Mouse (Mus musculus): ENCODE data around the gene Rinl.
A peak's percentile ranks its signal among the peaks of the same experiment; 100 is the strongest.

The Rinl gene

DNA sequence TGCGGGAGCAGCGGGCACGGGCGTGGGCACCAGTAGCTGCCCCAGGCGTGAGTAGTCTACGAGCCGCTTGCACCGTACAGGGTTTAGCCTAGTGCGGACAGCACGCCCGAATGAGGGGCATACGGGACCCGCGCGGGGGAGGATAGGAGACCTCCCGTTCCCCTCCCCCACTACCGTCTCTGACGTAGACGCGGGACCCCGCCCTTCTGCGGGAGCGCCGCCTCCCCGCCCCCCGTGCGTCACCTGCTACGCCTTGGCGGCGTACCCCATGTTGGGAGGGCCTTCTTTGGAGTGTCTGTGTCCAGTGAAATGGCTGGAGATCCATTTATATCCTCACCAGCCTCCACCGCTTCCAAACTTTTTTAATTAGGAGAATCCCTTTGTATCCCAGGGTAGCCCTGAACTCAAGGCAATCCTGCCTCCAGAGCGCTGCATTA lies 20.2 kb downstream of the Rinl start:
- DNase-seq (ENCODE audit: low spot score in 2 of 2), result peak; percentile 96 to 97

DNA sequence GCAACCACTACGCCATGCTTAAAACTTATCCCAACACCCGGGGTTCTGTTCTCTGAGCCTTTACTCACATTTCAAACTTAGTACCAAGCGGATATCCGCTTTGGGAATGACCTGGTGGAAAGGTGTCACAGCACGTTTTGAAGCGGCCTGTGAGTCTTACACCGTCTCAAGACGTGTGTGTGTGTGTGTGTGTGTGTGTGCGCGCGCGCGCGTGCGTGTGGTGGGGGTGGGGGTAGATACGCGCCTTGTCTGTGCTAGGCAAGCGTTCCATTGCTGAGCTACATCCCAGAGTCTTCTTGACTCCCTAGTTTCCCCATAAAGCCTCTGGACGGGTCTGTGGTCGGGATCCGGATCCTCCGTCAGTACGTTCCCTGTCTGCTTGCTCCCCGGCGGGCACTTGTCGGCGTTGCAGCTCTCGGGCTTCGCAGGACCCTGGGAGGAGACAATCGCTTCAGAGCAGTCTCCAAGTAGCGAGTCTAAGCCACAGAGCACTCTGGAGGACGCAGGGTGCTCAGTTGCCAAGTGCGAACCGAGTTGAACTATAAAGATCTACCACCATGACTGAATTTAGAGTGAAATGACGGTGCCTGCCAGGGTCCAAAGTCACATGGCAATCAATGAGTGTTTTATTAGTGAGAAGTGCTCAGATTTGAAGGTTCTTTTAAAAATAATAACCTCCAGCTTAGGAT lies 20.8 kb downstream of the Rinl start:
- DNase-seq (ENCODE audit: low spot score in 2 of 2), result peak; percentile 64 to 69

DNA sequence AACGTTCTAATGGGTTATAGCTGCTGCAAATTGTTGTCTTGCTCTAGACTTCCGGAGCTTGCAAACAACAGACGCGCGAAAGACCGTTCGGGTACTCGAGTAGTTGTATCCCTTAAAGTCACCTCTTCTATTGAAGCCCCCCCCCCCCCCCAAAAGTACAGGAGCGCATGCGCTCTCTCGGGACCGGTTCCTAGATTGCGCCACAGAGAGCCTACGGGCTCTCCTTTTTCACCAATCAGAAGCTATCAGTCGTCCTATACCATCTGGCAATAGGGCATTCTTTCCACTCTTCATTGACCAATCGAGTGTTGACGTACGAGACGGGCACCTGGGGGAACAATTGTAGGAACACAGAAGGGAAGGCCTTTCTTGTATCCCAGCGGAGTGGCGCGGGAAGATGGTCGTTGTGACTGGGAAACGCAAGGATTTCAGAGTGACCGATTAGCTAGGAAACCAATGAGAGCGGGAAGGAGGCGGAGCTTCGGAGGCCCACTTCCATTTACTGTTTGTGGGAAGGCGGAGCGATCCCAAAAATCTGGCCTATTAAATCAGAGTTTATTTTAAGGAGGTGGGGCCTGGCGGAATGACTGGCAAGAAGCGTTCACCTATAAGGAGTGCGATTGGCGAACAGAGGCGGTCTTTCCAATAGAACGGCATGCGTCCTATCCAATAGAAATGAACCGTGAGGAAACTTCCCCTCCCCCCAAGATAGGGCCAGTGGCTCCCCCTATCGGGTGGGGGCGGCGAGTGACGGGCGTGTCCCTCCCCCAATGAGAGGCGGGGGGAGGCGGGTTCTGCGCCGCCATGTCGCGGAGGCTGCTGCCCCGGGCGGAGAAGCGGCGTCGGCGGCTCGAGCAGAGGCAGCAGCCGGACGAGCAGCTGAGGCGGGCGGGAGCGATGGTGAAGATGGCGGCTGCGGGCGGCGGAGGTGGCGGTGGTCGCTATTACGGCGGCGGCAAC lies 21.6 kb downstream of the Rinl start:
- peak; percentile 98 to 99 for DNase-seq (ENCODE audit: low spot score in 2 of 2)

DNA sequence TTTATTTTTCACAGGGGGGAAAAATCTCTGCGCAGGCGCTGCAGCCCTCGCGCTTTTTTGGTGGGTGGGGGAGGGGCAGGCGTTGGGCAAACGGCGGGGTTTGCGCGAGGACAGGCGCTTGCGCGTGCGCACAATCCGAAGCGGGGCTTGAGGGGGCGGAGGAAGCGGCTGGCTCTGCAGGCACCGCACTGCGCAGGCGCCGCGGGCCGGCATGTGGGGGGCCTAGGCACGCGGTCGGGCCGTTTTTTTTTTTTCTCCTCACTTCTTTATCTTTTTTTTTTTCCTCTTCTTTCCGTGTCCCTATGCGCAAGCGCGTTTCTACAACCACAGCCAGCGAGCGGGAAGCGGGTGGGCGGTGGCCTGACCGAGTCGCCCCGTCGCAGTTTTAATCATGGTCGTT lies 22.5 kb downstream of the Rinl start:
- DNase-seq (ENCODE audit: low spot score in 2 of 2), result peak; percentile 94 to 97

DNA sequence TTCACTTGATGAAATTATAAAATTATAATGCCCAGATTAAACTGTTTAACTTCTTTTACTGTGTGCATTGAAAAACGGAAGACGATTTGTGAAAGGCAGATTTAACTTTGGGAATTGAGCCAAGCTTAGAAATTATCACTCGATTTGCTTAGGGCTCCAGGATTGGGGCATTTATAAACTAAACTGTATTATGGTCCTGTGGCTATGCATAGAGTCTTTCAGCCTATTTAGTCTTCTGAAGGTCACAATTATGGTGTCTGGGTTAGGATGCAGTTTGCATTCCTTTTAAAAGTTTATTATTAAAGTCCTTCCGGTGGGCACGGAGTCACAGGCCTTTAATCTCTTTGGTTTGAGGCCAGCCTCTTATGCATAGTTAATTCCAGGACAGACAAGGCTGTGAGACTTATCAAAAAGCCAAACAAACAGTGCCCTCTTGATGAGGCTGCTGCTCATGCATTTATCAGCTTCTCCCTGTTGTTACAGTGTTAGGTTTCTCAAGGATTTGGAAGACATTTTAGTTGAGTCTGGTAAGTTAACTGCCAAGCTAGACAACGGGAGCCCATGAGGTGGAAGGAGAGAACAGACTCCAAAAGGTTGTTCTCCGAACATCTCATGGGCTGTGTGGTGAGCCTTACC lies 23.0 kb downstream of the Rinl start:
- DNase-seq (ENCODE audit: low spot score in 2 of 2), result no peak

DNA sequence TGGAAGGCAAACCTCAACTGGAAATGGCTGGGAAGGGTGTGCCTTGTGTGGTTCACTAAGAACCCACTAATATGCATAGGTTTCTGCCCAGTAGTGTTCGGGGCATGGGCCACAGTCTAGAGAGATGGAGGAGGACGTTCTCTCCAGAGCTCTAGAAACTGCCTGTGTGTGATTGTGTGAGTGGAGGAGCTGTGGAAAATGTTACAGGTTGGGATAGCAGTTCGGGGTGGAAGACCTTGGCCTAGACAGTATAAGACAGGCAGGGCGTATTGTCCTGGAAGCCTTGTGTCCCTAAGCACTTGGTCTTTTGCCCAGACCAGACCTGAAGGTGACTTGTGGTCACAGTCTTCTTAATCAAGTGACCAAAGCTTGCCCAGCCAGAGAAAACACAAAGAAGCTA lies 23.7 kb downstream of the Rinl start:
- DNase-seq (ENCODE audit: low spot score in 2 of 2), result no peak

DNA sequence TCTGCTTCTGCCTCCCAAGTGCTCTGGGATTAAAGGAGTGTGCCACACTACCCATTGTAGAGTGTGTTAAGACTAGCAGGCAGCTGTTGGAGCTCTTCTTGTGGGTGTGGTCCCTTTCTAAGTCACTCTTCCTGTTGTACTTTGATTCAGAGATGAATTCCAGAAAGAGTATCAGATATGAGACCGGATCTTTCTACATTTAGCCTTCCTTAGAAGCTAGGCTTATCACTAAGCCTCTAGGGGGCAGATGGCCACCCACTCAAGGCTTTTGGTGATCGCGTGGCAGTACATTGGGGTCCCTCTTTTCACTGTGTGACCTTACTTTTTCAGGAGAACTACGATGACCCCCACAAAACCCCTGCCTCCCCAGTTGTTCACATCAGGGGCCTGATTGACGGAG lies 24.2 kb downstream of the Rinl start:
- DNase-seq (ENCODE audit: low spot score in 2 of 2), result no peak

DNA sequence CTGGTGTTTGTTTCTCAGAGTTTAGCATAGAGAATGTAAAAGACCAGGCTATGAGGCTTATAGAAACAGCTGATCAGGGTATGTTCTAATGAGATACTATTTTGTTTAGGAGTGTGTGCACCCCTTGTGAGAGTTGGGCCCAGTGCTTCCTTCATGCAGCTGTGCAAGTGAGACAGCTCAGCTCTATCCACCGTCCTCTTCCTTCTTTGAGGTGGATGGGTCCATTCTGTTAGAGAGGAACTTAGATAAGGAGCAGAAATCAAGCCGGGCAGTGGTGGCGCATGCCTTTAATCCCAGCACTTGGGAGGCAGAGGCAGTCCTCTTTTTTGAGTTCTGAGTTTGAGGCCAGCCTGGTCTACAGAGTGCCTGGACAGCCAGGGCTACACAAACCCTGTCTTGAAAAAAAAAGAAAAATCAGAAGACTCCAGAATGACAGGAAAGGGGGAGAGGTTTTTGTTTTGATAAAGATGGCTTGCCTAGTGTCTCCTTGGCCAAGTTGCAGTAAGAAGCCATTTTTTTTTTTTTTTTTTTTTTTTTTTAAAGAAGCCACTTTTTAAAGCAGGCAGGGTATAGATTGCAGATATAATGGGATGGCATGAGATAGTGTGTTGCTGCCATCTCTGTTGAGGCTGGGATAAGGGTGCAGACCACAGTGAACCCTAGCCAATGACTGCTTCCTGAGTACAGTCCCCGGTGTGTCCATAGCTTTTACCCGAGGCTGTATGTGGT lies 25.7 kb downstream of the Rinl start:
- DNase-seq (ENCODE audit: low spot score in 2 of 2), result no peak

DNA sequence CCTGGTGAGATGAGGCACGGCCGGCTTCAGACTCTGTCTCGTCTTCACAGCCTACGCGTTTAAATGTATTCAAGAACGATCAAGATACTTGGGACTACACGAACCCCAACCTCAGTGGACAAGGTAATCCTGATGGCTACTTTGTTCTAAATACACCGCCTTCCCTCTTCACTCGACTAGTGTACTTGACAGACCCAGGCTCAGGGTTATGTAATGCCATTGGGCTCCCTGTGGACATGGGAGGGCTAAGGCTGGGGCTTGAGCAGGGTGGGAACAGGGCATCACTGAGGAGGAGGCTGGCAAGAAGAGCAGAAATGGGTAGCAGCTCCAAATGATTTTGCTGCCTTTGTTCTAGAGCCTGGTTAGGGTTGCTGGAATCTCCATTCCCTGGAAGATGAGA lies 26.5 kb downstream of the Rinl start:
- DNase-seq (ENCODE audit: low spot score in 2 of 2), result no peak

DNA sequence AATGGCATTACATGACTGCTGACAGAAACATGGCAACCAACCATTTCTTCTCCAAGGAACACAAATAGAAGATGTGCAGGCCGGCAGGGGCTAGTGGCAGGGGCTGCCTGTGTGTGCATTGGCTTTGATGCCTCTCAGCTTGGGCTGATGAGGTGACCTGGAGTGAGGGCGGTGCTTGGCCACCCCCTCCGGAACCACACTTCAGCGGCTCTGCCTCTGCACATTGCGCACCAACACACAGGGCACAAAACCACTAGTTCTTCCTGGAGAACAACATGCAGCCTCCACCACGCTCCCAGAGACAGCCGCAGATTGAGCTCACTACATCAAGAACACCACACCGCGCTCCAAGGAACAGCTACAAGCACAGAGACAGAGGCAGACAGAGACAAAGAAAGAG lies 27.4 kb downstream of the Rinl start:
- DNase-seq (ENCODE audit: low spot score in 2 of 2), result no peak

DNA sequence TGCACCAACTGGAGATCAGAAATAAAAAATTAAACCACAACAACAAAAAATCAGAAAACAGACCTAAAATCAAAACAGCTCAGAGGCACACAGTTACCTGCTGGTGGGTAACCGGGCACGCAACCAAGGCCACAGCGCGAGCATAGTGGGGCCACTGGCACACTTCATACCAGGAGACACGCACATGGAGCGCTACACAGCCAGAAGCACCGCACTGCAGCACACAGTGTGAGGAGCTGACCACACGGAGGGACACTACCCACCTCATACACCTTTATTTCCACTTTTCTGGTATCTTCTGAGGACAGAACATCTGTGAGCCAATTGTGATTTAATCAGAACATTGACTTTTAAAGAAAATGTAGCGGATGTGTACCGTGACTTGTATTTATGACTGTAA lies 28.2 kb downstream of the Rinl start:
- no peak for DNase-seq (ENCODE audit: low spot score in 2 of 2)

DNA sequence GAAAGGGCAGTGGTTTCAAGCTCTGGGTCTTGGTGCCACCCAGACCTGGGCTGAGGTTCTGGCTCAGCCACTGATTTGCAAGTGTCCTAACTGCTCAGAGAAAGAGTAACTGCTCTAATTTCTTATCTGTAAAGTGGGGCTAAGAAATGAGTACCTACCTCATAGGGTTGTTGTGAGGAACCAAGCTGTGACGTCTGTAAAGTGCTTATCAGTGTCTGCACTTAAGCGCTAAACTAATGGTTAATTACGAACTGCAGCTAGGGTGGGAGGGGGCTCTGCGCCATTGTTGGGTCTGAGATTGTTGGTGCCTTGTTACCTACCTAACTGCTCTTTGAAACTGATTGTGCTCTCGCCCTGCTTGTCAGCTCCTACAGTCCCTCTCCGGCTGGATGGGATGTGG lies 28.8 kb downstream of the Rinl start:
- DNase-seq (ENCODE audit: low spot score in 2 of 2), result no peak

DNA sequence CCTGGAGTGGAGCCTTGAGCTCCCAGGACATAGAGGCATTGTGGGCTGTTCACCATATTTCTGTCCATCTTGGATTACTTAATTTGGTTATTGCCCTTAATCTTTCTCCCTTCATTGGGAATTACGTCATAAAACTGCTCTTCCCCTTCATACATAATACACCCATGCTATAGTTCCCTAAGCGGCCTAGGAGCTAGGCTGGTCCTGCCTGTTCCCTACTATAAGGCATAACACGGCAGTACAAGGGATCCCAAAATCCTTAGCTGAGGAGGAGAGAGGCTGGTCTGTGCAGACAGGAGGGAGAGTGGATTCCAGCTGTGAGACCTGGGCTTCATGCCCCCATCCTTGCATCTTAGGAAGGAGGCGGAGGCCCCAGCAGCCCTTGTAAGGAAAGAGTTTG lies 29.2 kb downstream of the Rinl start:
- no peak for DNase-seq (ENCODE audit: low spot score in 2 of 2)

DNA sequence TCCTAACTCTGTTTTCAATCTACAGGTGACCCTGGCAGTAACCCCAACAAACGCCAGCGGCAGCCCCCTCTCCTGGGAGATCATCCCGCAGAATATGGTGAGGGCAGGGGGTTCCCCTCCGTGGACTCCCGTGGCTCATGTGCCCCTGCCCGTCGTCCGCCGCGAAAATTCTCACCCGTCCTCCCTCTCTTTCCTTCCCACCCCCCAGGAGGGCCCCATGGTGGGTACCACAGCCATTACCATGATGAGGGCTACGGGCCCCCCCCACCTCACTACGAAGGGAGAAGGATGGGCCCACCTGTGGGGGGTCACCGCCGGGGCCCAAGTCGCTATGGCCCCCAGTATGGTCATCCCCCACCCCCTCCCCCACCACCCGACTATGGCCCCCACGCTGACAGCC lies 29.7 kb downstream of the Rinl start:
- DNase-seq (ENCODE audit: low spot score in 2 of 2), result no peak

DNA sequence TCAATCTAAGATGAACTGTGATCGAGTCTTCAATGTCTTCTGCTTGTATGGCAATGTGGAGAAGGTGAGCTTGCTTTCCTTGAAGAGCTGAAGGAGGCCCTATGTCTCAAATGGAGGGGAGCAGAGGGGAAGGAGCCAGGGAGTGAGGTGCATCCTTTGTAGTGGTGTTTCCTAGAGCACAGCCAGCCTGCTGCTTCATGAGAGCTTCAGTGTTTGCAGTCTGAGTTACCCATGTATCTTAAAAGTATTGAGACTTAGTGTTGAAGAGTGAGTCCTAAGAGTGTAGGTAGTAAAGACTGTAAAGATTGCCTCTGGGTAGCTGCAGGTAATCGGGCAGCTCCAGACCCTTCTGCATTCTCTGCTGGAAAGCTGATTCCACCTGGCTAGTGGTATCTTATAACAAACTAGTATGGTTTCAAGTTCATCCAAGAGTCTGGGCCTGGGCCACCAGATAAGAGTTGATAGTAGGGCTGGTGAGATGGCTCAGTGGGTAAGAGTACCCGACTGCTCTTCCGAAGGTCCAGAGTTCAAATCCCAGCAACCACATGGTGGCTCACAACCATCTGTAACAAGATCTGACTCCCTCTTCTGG lies 30.2 kb downstream of the Rinl start:
- DNase-seq (ENCODE audit: low spot score in 2 of 2), result no peak

DNA sequence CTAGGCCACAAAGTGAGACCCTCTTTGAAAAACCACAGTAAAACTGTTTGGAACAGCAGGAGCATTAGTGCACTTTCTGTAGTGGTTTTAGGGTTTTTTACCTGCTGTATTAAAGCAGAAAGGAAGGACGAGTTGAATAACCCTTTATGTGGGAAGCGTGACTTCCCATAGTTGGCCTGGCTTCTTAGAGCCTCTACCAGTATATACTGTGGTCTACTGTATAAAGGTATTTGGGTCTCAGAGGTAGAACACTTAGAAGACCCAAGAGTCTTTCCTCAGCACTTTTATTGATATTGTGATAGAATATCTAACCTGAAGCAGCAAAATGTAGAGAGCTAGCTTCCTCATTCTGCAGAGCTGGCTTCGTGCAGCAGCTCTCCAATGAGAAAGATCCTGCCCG lies 30.8 kb downstream of the Rinl start:
- DNase-seq (ENCODE audit: low spot score in 2 of 2), result no peak

DNA sequence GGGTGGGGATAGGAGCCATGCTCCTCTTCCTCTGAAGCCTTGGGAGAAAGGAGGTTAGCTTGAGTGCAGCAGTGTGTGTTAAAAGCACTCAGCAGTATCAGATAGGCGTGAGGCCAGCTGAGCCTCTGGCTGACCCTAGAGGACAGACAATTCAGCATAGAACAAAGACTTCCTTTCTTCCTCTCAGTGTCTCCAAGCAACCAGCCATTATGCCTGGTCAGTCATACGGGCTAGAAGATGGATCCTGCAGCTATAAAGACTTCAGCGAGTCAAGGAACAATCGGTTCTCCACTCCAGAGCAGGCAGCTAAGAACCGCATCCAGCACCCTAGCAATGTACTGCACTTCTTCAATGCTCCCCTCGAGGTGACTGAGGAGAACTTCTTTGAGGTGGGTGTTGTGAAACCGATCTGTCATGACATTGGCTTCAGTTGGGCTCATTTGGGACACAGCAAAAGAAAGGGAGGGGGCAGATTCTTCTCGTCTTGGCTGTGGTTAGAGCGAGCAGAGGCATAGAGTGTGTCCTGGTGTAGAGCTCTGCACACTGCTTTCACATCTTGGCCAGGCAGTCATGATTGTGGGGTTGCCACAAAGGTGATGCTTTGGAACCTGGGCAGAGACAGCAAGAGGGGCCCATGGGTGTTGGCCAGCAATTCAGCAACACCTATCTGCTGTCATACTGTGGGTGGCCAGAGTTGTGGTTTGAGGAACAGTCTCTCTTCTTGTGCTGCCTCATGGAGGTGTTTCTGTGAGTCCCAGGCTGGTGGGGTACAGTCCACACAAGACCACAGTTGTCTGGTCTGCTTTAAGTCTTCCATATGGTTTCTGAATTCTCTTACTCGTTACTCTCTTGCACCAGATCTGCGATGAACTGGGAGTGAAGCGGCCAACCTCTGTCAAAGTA lies 31.8 kb downstream of the Rinl start:
- no peak for DNase-seq (ENCODE audit: low spot score in 2 of 2)

DNA sequence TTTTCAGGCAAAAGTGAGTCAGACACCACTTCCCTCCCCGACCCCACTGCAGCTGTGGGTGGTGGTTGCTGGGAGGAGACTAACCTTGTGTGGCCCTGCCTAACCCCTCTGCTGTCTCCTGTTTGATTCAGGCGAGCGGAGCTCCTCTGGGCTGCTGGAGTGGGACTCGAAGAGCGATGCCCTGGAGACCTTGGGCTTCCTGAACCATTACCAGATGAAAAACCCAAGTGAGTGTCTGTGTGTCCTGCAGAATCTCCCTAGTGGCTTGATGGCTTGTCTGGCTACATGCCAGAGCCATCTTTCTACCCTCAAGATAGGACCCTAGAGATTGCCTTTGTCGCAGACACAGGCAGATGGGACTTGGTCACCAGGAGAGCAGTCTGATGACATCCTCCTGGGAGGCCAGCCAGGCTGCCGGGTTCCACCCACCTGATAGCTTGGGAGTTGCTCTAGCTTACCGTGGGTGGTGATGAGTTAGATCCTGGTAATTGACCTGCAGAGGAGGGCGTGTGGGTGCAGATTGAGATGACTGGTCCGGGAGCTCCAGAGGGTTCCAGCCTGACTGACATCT lies 32.6 kb downstream of the Rinl start:
- DNase-seq (ENCODE audit: low spot score in 2 of 2), result no peak

DNA sequence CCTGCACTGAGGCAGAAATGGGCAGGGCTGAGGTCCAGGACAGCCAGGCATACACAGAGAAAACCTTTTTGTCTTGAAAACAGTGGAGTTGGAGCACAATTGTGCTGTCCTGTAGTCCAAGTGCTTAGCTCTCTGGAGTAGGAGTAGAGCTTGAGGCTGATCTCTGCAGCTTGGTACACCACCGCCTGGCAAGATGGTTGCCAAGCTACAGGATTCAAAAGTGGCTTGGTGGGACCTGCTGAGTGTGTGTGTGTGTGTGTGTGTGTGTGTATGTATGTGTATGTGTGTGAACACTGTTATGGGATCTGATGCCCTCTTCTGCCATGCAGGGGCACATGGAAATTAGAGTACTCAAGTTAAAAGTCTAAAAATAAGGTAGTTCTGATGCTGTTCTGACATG lies 33.8 kb downstream of the Rinl start:
- DNase-seq (ENCODE audit: low spot score in 2 of 2), result no peak

Data from thymus, postnatal 10 days (tissue).